Mouse (Mus musculus): Measurements from ENCODE around the gene Hnrnpl.

GRCm38 (mm10) chr7:28815230-28815629, 6.9 kb downstream of the Hnrnpl start:
- TF ChIP-seq CTCF (IDR thresholded peaks at IDR 0.05; ENCODE audit: extremely low read depth, insufficient read length, insufficient replicate concordance, low read depth, low read length) (no peak), POLR2A (IDR thresholded peaks at IDR 0.05; ENCODE audit: low read depth, low read length) (no peak)
